Mouse (Mus musculus) kidney, adult 8-10 months (tissue): ENCODE measurements at regions not wholly inside any gene's neighbourhood (a gene's known extent, or its start where the extent isn't known, plus 50 kb on each side); places are given as distances from the start of the nearest gene placed in this dataset.

Experiments
- DNase-seq, 2 experiments: peaks; one replicate each; pipeline ENCODE4 v3.0.0; 2022

- DNase-seq, result no peak
Observed at GRCm38 (mm10) chr16:52988852-52989397, 535.1 kb upstream of the Alcam start.

- DNase-seq, result no peak
Observed at GRCm38 (mm10) chr16:52984336-52984735, 530.5 kb upstream of the Alcam start.

- no peak for DNase-seq
Observed at GRCm38 (mm10) chr16:52980995-52981394, 527.1 kb upstream of the Alcam start.

GRCm38 (mm10) chr16:52972811-52973210 is 518.9 kb upstream of the Alcam start:
- no peak for DNase-seq

- DNase-seq, result no peak
Observed at GRCm38 (mm10) chr16:52947679-52948078, 493.8 kb upstream of the Alcam start.

GRCm38 (mm10) chr16:52934749-52935148 is 480.9 kb upstream of the Alcam start:
- no peak for DNase-seq

GRCm38 (mm10) chr16:52931978-52932377 is 478.1 kb upstream of the Alcam start:
- DNase-seq, result no peak

GRCm38 (mm10) chr16:52892467-52893255 is 438.8 kb upstream of the Alcam start:
- no peak for DNase-seq

- no peak for DNase-seq
Observed at GRCm38 (mm10) chr16:52879463-52880114, 425.7 kb upstream of the Alcam start.

- no peak for DNase-seq
Observed at GRCm38 (mm10) chr16:52867833-52868232, 414.0 kb upstream of the Alcam start.

GRCm38 (mm10) chr16:52863554-52863953 is 409.7 kb upstream of the Alcam start:
- DNase-seq, result no peak

GRCm38 (mm10) chr16:52861263-52861662 is 407.4 kb upstream of the Alcam start:
- DNase-seq, result no peak

- no peak for DNase-seq
Observed at GRCm38 (mm10) chr16:52858441-52859209, 404.8 kb upstream of the Alcam start.

- no peak for DNase-seq
Observed at GRCm38 (mm10) chr16:52851129-52851528, 397.3 kb upstream of the Alcam start.

GRCm38 (mm10) chr16:52818976-52819375 is 365.1 kb upstream of the Alcam start:
- DNase-seq, result no peak

GRCm38 (mm10) chr16:52811219-52811618 is 357.3 kb upstream of the Alcam start:
- DNase-seq, result no peak

GRCm38 (mm10) chr16:52804365-52804764 is 350.5 kb upstream of the Alcam start:
- no peak for DNase-seq

GRCm38 (mm10) chr16:52799715-52800392 is 346.0 kb upstream of the Alcam start:
- no peak for DNase-seq

- DNase-seq, result no peak
Observed at GRCm38 (mm10) chr16:52795184-52795583, 341.3 kb upstream of the Alcam start.

- no peak for DNase-seq
Observed at GRCm38 (mm10) chr16:52789946-52790345, 336.1 kb upstream of the Alcam start.

GRCm38 (mm10) chr16:52747744-52748143 is 293.9 kb upstream of the Alcam start:
- no peak for DNase-seq

GRCm38 (mm10) chr16:52746186-52746585 is 292.3 kb upstream of the Alcam start:
- no peak for DNase-seq

GRCm38 (mm10) chr16:52744720-52745119 is 290.8 kb upstream of the Alcam start:
- no peak for DNase-seq
